Mouse (Mus musculus) v-Abl transformed pro-B cells (cell line): ENCODE measurements around the gene Tldc1.

ENCODE experiments used
- in situ Hi-C, 2 experiments: fragments of 400-800 bp; cut with MboI; formaldehyde crosslinking; loops; one replicate each; pipeline ENCODE4 v1.15.1; 2025; ENCODE audit not compliant: unreplicated experiment in 2 of 2

The Tldc1 gene

GRCm38 (mm10) chr8:119737093-119737900 is 40.9 kb downstream of the Tldc1 start:
- in situ Hi-C loops = no loop called here

- in situ Hi-C loops = no loop called here
Observed at GRCm38 (mm10) chr8:119736348-119736917, 41.8 kb downstream of the Tldc1 start.

GRCm38 (mm10) chr8:119732072-119732471 is 46.1 kb downstream of the Tldc1 start:
- in situ Hi-C loops = no loop called here

GRCm38 (mm10) chr8:119728351-119728895 is 49.8 kb downstream of the Tldc1 start:
- in situ Hi-C loops = no loop called here

- in situ Hi-C loops = no loop called here
Observed at GRCm38 (mm10) chr8:119727093-119727492, 51.1 kb downstream of the Tldc1 start.

- in situ Hi-C loops = no loop called here
Observed at GRCm38 (mm10) chr8:119724596-119724995, 53.6 kb downstream of the Tldc1 start.

GRCm38 (mm10) chr8:119723676-119724075 is 54.5 kb downstream of the Tldc1 start:
- in situ Hi-C loops = no loop called here

GRCm38 (mm10) chr8:119722348-119722747 is 55.9 kb downstream of the Tldc1 start:
- in situ Hi-C loops = no loop called here

- in situ Hi-C loops = no loop called here
Observed at GRCm38 (mm10) chr8:119719011-119719501, 59.2 kb downstream of the Tldc1 start.

GRCm38 (mm10) chr8:119717765-119718164 is 60.5 kb downstream of the Tldc1 start:
- in situ Hi-C loops = no loop called here

GRCm38 (mm10) chr8:119716730-119717299 is 61.4 kb downstream of the Tldc1 start:
- in situ Hi-C loops = no loop called here

GRCm38 (mm10) chr8:119715221-119715620 is 63.0 kb downstream of the Tldc1 start:
- in situ Hi-C loops = no loop called here

GRCm38 (mm10) chr8:119713421-119713820 is 64.8 kb downstream of the Tldc1 start:
- in situ Hi-C loops = no loop called here

- in situ Hi-C loops = no loop called here
Observed at GRCm38 (mm10) chr8:119712226-119712625, 66.0 kb downstream of the Tldc1 start.
